Mouse (Mus musculus) ES-E14 (cell line): Measurements from ENCODE around the gene Lin9. TPM values are rescaled to one million over a fixed set of nuclear protein-coding genes. Genes with fewer than 3 reads are reported as not detected.
A peak's percentile ranks its signal among the peaks of the same experiment; 100 is the strongest.

Experiments used
- DNase-seq: peaks from one replicate; pipeline ENCODE4 v3.0.0-alpha.2; 2013; ENCODE audit warnings: low read depth, low spot score
- H3K27ac ChIP-seq: 2 replicates; pipeline ENCODE4 v1.5.1; 2012; ENCODE audit warnings: low read depth, mild to moderate bottlenecking, low read length, moderate library complexity, mixed read lengths; ENCODE audit not compliant: poor library complexity, insufficient read depth, severe bottlenecking
- H3K36me3 ChIP-seq: 2 replicates; pipeline ENCODE4 v1.6.1; 2012; ENCODE audit warnings: mild to moderate bottlenecking, low read length, moderate library complexity, mixed read lengths; ENCODE audit not compliant: control insufficient read depth, poor library complexity, insufficient read depth, severe bottlenecking
- H3K4me1 ChIP-seq, 2 experiments: fragments of 150-350 bp in 1 of 2; sonication (generic) in 1 of 2; 2 replicates each; pipeline ENCODE4 v1.6.1; 2012; ENCODE audit warnings: low read length in 2 of 2, mild to moderate bottlenecking in 1 of 2, mixed read lengths in 1 of 2; ENCODE audit not compliant: control insufficient read depth in 2 of 2, insufficient read depth in 2 of 2, poor library complexity in 1 of 2
- H3K4me3 ChIP-seq, 2 experiments: fragments of 150-350 bp in 1 of 2; sonication (generic) in 1 of 2; 2 replicates each; pipeline ENCODE4 v1.5.1; 2012; ENCODE audit warnings: low read length in 2 of 2, low read depth in 1 of 2, mild to moderate bottlenecking in 1 of 2, mixed read lengths in 1 of 2; ENCODE audit not compliant: insufficient read depth in 1 of 2, poor library complexity in 1 of 2, severe bottlenecking in 1 of 2
- H3K9ac ChIP-seq: 2 replicates; pipeline ENCODE4 v1.6.1; 2012; ENCODE audit warnings: low read depth, mild to moderate bottlenecking, low read length, mixed read lengths; ENCODE audit not compliant: poor library complexity, insufficient read depth, severe bottlenecking
- H3K9me3 ChIP-seq: fragments of 150-350 bp; sonication (generic); 2 replicates; pipeline ENCODE4 v1.6.1; 2012; ENCODE audit warnings: low read depth, mild to moderate bottlenecking, low read length; ENCODE audit not compliant: control insufficient read depth, insufficient read depth
- CHD2 ChIP-seq: IDR thresholded peaks from 2 replicates; pipeline ENCODE4 v1.6.1; 2014; ENCODE audit warnings: mild to moderate bottlenecking, low read depth, low read length, inconsistent platforms
- HCFC1 ChIP-seq: IDR thresholded peaks from 2 replicates; pipeline ENCODE4 v1.6.1; 2012; ENCODE audit warnings: low read length, inconsistent platforms, borderline replicate concordance; ENCODE audit not compliant: insufficient read depth
- MAFK ChIP-seq: IDR thresholded peaks from 2 replicates; pipeline ENCODE4 v1.6.1; 2014; ENCODE audit warnings: mild to moderate bottlenecking, low read depth, low read length, inconsistent platforms; ENCODE audit not compliant: insufficient read depth
- ZC3H11A ChIP-seq: IDR thresholded peaks from 2 replicates; pipeline ENCODE4 v1.6.1; 2012; ENCODE audit warnings: low read depth, mild to moderate bottlenecking, inconsistent platforms, low read length, borderline replicate concordance
- ZNF384 ChIP-seq: IDR thresholded peaks from 2 replicates; pipeline ENCODE4 v1.6.1; 2012; ENCODE audit warnings: low read depth, low read length, inconsistent platforms
- in situ Hi-C, 2 experiments: fragments of 600-800 bp; cut with MboI; formaldehyde crosslinking; loops; one replicate each; pipeline ENCODE4 v1.15.1; 2025; ENCODE audit warnings: low sequenced_read_pairs in 2 of 2, inconsistent platforms in 1 of 2; ENCODE audit not compliant: unreplicated experiment in 2 of 2
- total RNA-seq: library from RNA; depleted of rRNA; stranded (reverse); fragments of 300-350 nt; gene quantifications from 2 replicates; pipeline ENCODE4 v1.2.3, GENCODE M21; 2012

The Lin9 gene
- total RNA-seq, 1 experiment: 15.9 TPM

GRCm38 (mm10) chr1:180718756-180719155 lies 77.8 kb downstream of the Lin9 start:
- Histone ChIP-seq H3K4me3 (no peak overlapping the region), H3K27ac (no peak overlapping the region), H3K36me3 (no peaks in the 10 kb centered on the region), H3K9ac (no peak overlapping the region), H3K9me3 (no peaks in the 10 kb centered on the region), H3K4me1 (no peaks in the 10 kb centered on the region)
- in situ Hi-C loops: no loop called here
- TF ChIP-seq CHD2: no peak
- TF ChIP-seq ZC3H11A: no peak
- no peak for DNase-seq

- no peak overlapping the region for H3K27ac ChIP-seq
- DNase-seq: no peak
- no peak overlapping the region for H3K9ac ChIP-seq
- H3K36me3 ChIP-seq: no peaks in the 10 kb centered on the region
- in situ Hi-C loops: no loop called here
- no peak for TF ChIP-seq ZC3H11A
- TF ChIP-seq ZNF384: no peak
- TF ChIP-seq MAFK: no peak
- TF ChIP-seq CHD2: no peak
- no peak for TF ChIP-seq HCFC1
- no peaks in the 10 kb centered on the region for H3K9me3 ChIP-seq
- H3K4me1 ChIP-seq: no peaks in the 10 kb centered on the region
- H3K4me3 ChIP-seq: no peak overlapping the region
Measured at GRCm38 (mm10) chr1:180719483-180719882, 78.5 kb downstream of the Lin9 start.

- H3K27ac ChIP-seq: no peak overlapping the region
- TF ChIP-seq ZC3H11A: peak; percentile 55
- TF ChIP-seq MAFK: no peak
- no peak for TF ChIP-seq CHD2
- TF ChIP-seq HCFC1: no peak
- peak; percentile 52; the same call in 1 of the 2 replicates for TF ChIP-seq ZNF384
- in situ Hi-C loops: no loop called here
- peak; percentile 80 for DNase-seq
- H3K9ac ChIP-seq: no peak overlapping the region
- no peak overlapping the region for H3K4me3 ChIP-seq
- no peaks in the 10 kb centered on the region for H3K4me1 ChIP-seq
- H3K9me3 ChIP-seq: no peaks in the 10 kb centered on the region
- H3K36me3 ChIP-seq: no peaks in the 10 kb centered on the region
Measured at GRCm38 (mm10) chr1:180719951-180720689, 79.2 kb downstream of the Lin9 start.

GRCm38 (mm10) chr1:180722608-180723007 lies 81.7 kb downstream of the Lin9 start:
- H3K4me1 ChIP-seq: peaks cover 0 to 4% of the 10 kb centered on the region in 2 experiments; a peak in 2 of 4 replicates
- H3K9me3 ChIP-seq: no peaks in the 10 kb centered on the region
- no peak overlapping the region for H3K9ac ChIP-seq
- H3K27ac ChIP-seq: no peak overlapping the region
- DNase-seq: no peak
- H3K36me3 ChIP-seq: no peaks in the 10 kb centered on the region
- in situ Hi-C loops: no loop called here
- no peak overlapping the region for H3K4me3 ChIP-seq
- no peak for TF ChIP-seq ZNF384
- TF ChIP-seq MAFK: no peak
- no peak for TF ChIP-seq HCFC1
- no peak for TF ChIP-seq CHD2
- TF ChIP-seq ZC3H11A: no peak
